Mouse (Mus musculus): ENCODE results near the gene Cstf3. TPM values are rescaled to one million over a fixed set of nuclear protein-coding genes. Genes with fewer than 3 reads are reported as not detected.

Gene Cstf3
- polyA plus RNA-seq, 1 experiment from 2014 or later = 65.7 TPM

GRCm38 (mm10) chr2:104578836-104579604 is 11.3 kb upstream of the Cstf3 start:
- no peak for ATAC-seq (ENCODE audit: borderline replicate concordance, extremely low read depth, low FRiP score, low TSS enrichment)
- WGBS = 67% methylated on average over 5 of the region's 5 CpGs

GRCm38 (mm10) chr2:104579784-104580446 is 10.4 kb upstream of the Cstf3 start:
- no peak overlapping the region for H3K9ac ChIP-seq
- H3K4me3 ChIP-seq = no peak overlapping the region
- WGBS = 77% methylated on average over 7 of the region's 7 CpGs
- no peaks in the 10 kb centered on the region for H3K9me3 ChIP-seq
- H3K4me1 ChIP-seq = peaks cover 8% of the 10 kb centered on the region; the same call in 1 of the 2 replicates
- H3K36me3 ChIP-seq = no peaks in the 10 kb centered on the region
- H3K27me3 ChIP-seq = no peaks in the 10 kb centered on the region
- ATAC-seq (ENCODE audit: borderline replicate concordance, extremely low read depth, low FRiP score, low TSS enrichment) = peak; percentile 50
- H3K27ac ChIP-seq = no peak overlapping the region
- H3K4me2 ChIP-seq = no peak overlapping the region

More at GRCm38 (mm10) chr2:104578836-104579604, 11.3 kb upstream of the Cstf3 start:
- H3K9me3 ChIP-seq = no peaks in the 10 kb centered on the region
- H3K4me1 ChIP-seq = peaks cover 8% of the 10 kb centered on the region; the same call in 1 of the 2 replicates
- H3K4me2 ChIP-seq = no peak overlapping the region
- no peak overlapping the region for H3K4me3 ChIP-seq
- H3K27ac ChIP-seq = no peak overlapping the region
- no peak overlapping the region for H3K9ac ChIP-seq
- H3K36me3 ChIP-seq = no peaks in the 10 kb centered on the region
- no peaks in the 10 kb centered on the region for H3K27me3 ChIP-seq

GRCm38 (mm10) chr2:104581281-104581879 is 8.9 kb upstream of the Cstf3 start:
- Histone ChIP-seq H3K4me3 (no peak overlapping the region), H3K4me1 (peaks cover 8% of the 10 kb centered on the region; the same call in 1 of the 2 replicates), H3K9ac (no peak overlapping the region), H3K9me3 (no peaks in the 10 kb centered on the region), H3K27me3 (no peaks in the 10 kb centered on the region), H3K4me2 (no peak overlapping the region), H3K27ac (no peak overlapping the region), H3K36me3 (no peaks in the 10 kb centered on the region)
- ATAC-seq (ENCODE audit: borderline replicate concordance, extremely low read depth, low FRiP score, low TSS enrichment) = no peak
- WGBS = 41% methylated on average over 9 of the region's 9 CpGs

GRCm38 (mm10) chr2:104583032-104583431 is 7.3 kb upstream of the Cstf3 start:
- H3K9ac ChIP-seq = no peak overlapping the region
- no peak for ATAC-seq (ENCODE audit: borderline replicate concordance, extremely low read depth, low FRiP score, low TSS enrichment)
- no peak overlapping the region for H3K4me2 ChIP-seq
- peaks cover 8% of the 10 kb centered on the region; the same call in 1 of the 2 replicates for H3K4me1 ChIP-seq
- WGBS = 47% methylated on average over 6 of the region's 6 CpGs
- H3K27me3 ChIP-seq = no peaks in the 10 kb centered on the region
- H3K4me3 ChIP-seq = no peak overlapping the region
- H3K27ac ChIP-seq = no peak overlapping the region
- no peaks in the 10 kb centered on the region for H3K36me3 ChIP-seq
- H3K9me3 ChIP-seq = no peaks in the 10 kb centered on the region

GRCm38 (mm10) chr2:104584226-104584625 is 6.1 kb upstream of the Cstf3 start:
- no peaks in the 10 kb centered on the region for H3K9me3 ChIP-seq
- no peaks in the 10 kb centered on the region for H3K27me3 ChIP-seq
- no peak overlapping the region for H3K4me2 ChIP-seq
- WGBS = 80% methylated on average over 7 of the region's 7 CpGs
- no peak overlapping the region for H3K9ac ChIP-seq
- no peaks in the 10 kb centered on the region for H3K36me3 ChIP-seq
- H3K27ac ChIP-seq = no peak overlapping the region
- no peak for ATAC-seq (ENCODE audit: borderline replicate concordance, extremely low read depth, low FRiP score, low TSS enrichment)
- H3K4me3 ChIP-seq = no peak overlapping the region
- H3K4me1 ChIP-seq = peaks cover 8% of the 10 kb centered on the region; the same call in 1 of the 2 replicates

- ATAC-seq (ENCODE audit: borderline replicate concordance, extremely low read depth, low FRiP score, low TSS enrichment) = no peak
- Histone ChIP-seq H3K9ac (no peak overlapping the region), H3K27me3 (no peaks in the 10 kb centered on the region), H3K9me3 (no peaks in the 10 kb centered on the region), H3K4me3 (no peak overlapping the region), H3K4me1 (peaks cover 8% of the 10 kb centered on the region; the same call in 1 of the 2 replicates), H3K4me2 (no peak overlapping the region), H3K36me3 (no peaks in the 10 kb centered on the region), H3K27ac (no peak overlapping the region)
- WGBS = 33% methylated on average over 2 of the region's 2 CpGs
Observed at GRCm38 (mm10) chr2:104585645-104586044, 4.7 kb upstream of the Cstf3 start.

- no peak for ATAC-seq (ENCODE audit: borderline replicate concordance, extremely low read depth, low FRiP score, low TSS enrichment)
- Histone ChIP-seq H3K27ac (no peak overlapping the region), H3K4me3 (no peak overlapping the region), H3K27me3 (no peaks in the 10 kb centered on the region), H3K9ac (no peak overlapping the region), H3K4me2 (no peak overlapping the region), H3K36me3 (no peaks in the 10 kb centered on the region), H3K9me3 (no peaks in the 10 kb centered on the region), H3K4me1 (peaks cover 13% of the 10 kb centered on the region)
- 97% methylated on average over 5 of the region's 5 CpGs for WGBS
Observed at GRCm38 (mm10) chr2:104588552-104588951, 1.8 kb upstream of the Cstf3 start.

- Histone ChIP-seq H3K27ac (peak overlapping the region; percentile 77), H3K4me3 (peak overlapping the region; percentile 73), H3K9ac (peak overlapping the region; percentile 75), H3K36me3 (no peaks in the 10 kb centered on the region), H3K4me2 (peak overlapping the region; percentile 67), H3K27me3 (no peaks in the 10 kb centered on the region), H3K9me3 (no peaks in the 10 kb centered on the region), H3K4me1 (peaks cover 13% of the 10 kb centered on the region)
- under 1% methylated on average over 19 of the region's 19 CpGs for WGBS
- ATAC-seq (ENCODE audit: borderline replicate concordance, extremely low read depth, low FRiP score, low TSS enrichment) = no peak
Observed at GRCm38 (mm10) chr2:104590829-104591117, 450 bp downstream of the Cstf3 start.

- Histone ChIP-seq H3K36me3 (no peaks in the 10 kb centered on the region), H3K9ac (peak overlapping the region; percentile 75), H3K4me2 (peak overlapping the region; percentile 67), H3K27ac (peak overlapping the region; percentile 77; the same call in 1 of the 2 replicates), H3K4me1 (peaks cover 13% of the 10 kb centered on the region), H3K9me3 (no peaks in the 10 kb centered on the region), H3K27me3 (no peaks in the 10 kb centered on the region), H3K4me3 (peak overlapping the region; percentile 73)
- WGBS = under 1% methylated on average over 6 of the region's 6 CpGs
- no peak for ATAC-seq (ENCODE audit: borderline replicate concordance, extremely low read depth, low FRiP score, low TSS enrichment)
Observed at GRCm38 (mm10) chr2:104591141-104591540, 818 bp downstream of the Cstf3 start.

- no peaks in the 10 kb centered on the region for H3K9me3 ChIP-seq
- H3K4me2 ChIP-seq = no peak overlapping the region
- H3K9ac ChIP-seq = no peak overlapping the region
- peaks cover 13% of the 10 kb centered on the region for H3K4me1 ChIP-seq
- WGBS = 35% methylated on average over 1 of the region's 1 CpGs
- no peak overlapping the region for H3K27ac ChIP-seq
- 0 out of 2 replicates have a peak, but pooled peaks cover 5% of the 10 kb centered on the region for H3K36me3 ChIP-seq
- H3K4me3 ChIP-seq = no peak overlapping the region
- no peaks in the 10 kb centered on the region for H3K27me3 ChIP-seq
- no peak for ATAC-seq (ENCODE audit: borderline replicate concordance, extremely low read depth, low FRiP score, low TSS enrichment)
Observed at GRCm38 (mm10) chr2:104595063-104595462, 4.7 kb downstream of the Cstf3 start.

- Histone ChIP-seq H3K4me3 (no peak overlapping the region), H3K9ac (no peak overlapping the region), H3K27me3 (no peaks in the 10 kb centered on the region), H3K4me1 (no peaks in the 10 kb centered on the region), H3K27ac (no peak overlapping the region), H3K36me3 (peaks cover 5% of the 10 kb centered on the region; the same call in 1 of the 2 replicates), H3K4me2 (no peak overlapping the region), H3K9me3 (no peaks in the 10 kb centered on the region)
- ATAC-seq (ENCODE audit: borderline replicate concordance, extremely low read depth, low FRiP score, low TSS enrichment) = no peak
- WGBS = 32% methylated on average over 1 of the region's 1 CpGs
Observed at GRCm38 (mm10) chr2:104603431-104603830, 13.1 kb downstream of the Cstf3 start.

GRCm38 (mm10) chr2:104604718-104605117 is 14.4 kb downstream of the Cstf3 start:
- H3K4me3 ChIP-seq = no peak overlapping the region
- H3K27ac ChIP-seq = no peak overlapping the region
- H3K4me2 ChIP-seq = no peak overlapping the region
- no peaks in the 10 kb centered on the region for H3K4me1 ChIP-seq
- H3K36me3 ChIP-seq = peaks cover 6% of the 10 kb centered on the region; the same call in 1 of the 2 replicates
- no peaks in the 10 kb centered on the region for H3K9me3 ChIP-seq
- WGBS = 74% methylated on average over 5 of the region's 5 CpGs
- no peak for ATAC-seq (ENCODE audit: borderline replicate concordance, extremely low read depth, low FRiP score, low TSS enrichment)
- no peak overlapping the region for H3K9ac ChIP-seq
- no peaks in the 10 kb centered on the region for H3K27me3 ChIP-seq
